Mouse (Mus musculus) forelimb bud, embryonic 11.5 days (tissue): ENCODE results near the gene Nyap1.
A peak's percentile ranks its signal among the peaks of the same experiment; 100 is the strongest.
"Not testable (repeated sequence)": the region's sequence is repeated elsewhere in the genome, so short reads cannot be mapped to it uniquely, and the experiment has no call there.

Experiments used
- DNase-seq: peaks from one replicate; pipeline ENCODE4 v3.0.0-alpha.2; 2012; ENCODE audit warnings: low read depth, low spot score

Nyap1 gene

GRCm38 (mm10) chr5:137768475-137768874 is 27.1 kb upstream of the Nyap1 start:
- no peak for DNase-seq

GRCm38 (mm10) chr5:137766270-137766669 is 24.9 kb upstream of the Nyap1 start:
- DNase-seq = no peak

- no peak for DNase-seq
These were observed 23.4 kb upstream of the Nyap1 start for GRCm38 (mm10) chr5:137764609-137765340.

- peak; percentile 72 for DNase-seq
These were observed 18.6 kb upstream of the Nyap1 start for GRCm38 (mm10) chr5:137759971-137760412.

GRCm38 (mm10) chr5:137758921-137759534 is 17.6 kb upstream of the Nyap1 start:
- DNase-seq = no peak

- DNase-seq = no peak
These were observed 16.5 kb upstream of the Nyap1 start for GRCm38 (mm10) chr5:137757887-137758286.

- peak; percentile 85 for DNase-seq
These were observed 15.7 kb upstream of the Nyap1 start for GRCm38 (mm10) chr5:137756882-137757661.

- DNase-seq = no peak
These were observed 14.7 kb upstream of the Nyap1 start for GRCm38 (mm10) chr5:137756106-137756505.

- no peak for DNase-seq
These were observed 14.0 kb upstream of the Nyap1 start for GRCm38 (mm10) chr5:137755425-137755824.

- DNase-seq = no peak
These were observed 11.9 kb upstream of the Nyap1 start for GRCm38 (mm10) chr5:137753111-137753832.

- DNase-seq = no peak
These were observed 10.6 kb upstream of the Nyap1 start for GRCm38 (mm10) chr5:137751988-137752387.

GRCm38 (mm10) chr5:137751221-137751887 is 9.9 kb upstream of the Nyap1 start:
- no peak for DNase-seq

GRCm38 (mm10) chr5:137750212-137750611 is 8.8 kb upstream of the Nyap1 start:
- not testable (repeated sequence) for DNase-seq

- DNase-seq = no peak
These were observed 7.9 kb upstream of the Nyap1 start for GRCm38 (mm10) chr5:137749196-137749836.

GRCm38 (mm10) chr5:137748130-137748770 is 6.8 kb upstream of the Nyap1 start:
- DNase-seq = no peak

GRCm38 (mm10) chr5:137747326-137747961 is 6.0 kb upstream of the Nyap1 start:
- DNase-seq = no peak

- DNase-seq = no peak
These were observed 5.5 kb upstream of the Nyap1 start for GRCm38 (mm10) chr5:137746851-137747325.

GRCm38 (mm10) chr5:137746282-137746850 is 5.0 kb upstream of the Nyap1 start:
- DNase-seq = peak; percentile 51
